Mouse (Mus musculus) monocyte, adult 2 months (primary cell): Measurements from ENCODE around the gene Nthl1.
"Not testable (repeated sequence)": the region's sequence is repeated elsewhere in the genome, so short reads cannot be mapped to it uniquely, and the experiment has no call there.

Experiments
- DNase-seq, 2 experiments: peaks; one replicate each; pipeline ENCODE4 v3.0.0; 2022; ENCODE audit warnings: low spot score in 2 of 2, low read depth in 1 of 2

Nthl1 gene

DNA sequence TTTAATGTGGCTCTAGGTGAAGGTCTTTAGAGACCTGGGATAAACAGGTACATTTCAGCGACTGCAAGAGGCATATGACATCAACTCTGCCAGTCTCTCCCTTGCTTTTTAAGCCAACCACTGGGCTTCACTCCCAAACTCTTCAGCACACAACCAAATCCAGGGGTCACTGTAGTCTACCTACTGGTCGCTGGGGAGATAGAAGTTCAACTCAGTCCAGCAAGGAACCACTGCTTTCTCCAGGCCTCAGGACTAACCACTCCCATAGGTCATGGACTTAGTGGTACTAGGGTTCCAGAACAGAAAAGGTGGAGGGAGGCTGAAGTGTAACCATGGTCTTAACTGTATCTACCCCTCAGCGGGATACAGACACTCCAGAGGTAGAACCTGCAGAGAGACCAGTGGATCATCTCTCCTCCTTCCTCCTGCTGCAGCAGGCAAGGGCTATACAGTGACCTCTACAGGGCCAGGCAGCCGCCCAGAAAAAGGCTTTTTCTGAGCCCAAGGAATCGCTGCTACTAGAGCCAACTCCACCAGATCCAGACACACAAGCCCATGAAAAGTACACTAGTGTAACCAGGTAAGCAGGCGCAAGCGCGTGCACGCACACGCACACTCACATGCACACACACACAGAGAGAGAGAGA is 16.4 kb downstream of the Nthl1 start:
- no peak for DNase-seq

DNA sequence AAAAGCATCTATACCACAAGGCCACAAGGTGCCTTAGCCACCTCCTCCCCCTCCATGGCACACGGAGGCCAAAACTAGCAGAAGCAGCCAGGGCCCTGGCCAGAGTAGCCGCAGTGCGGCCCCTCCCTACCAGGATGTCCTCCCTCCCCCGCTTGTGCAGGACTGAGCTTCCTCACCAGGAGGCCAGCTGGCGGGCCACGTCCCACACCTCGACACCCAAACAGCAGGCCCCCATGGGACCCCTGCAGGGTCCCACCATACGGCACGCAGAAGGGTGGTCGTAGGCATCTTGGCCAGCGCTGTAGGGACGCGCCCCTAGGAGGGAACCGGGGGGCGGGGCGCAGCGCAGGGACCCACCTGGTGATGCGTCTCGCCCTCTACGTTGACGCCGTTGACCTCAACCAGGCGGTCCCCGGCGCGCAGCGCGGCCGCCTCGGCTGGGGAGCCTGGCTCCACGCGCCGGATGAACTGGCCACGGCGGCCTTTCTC is 17.1 kb downstream of the Nthl1 start:
- DNase-seq = no peak

DNA sequence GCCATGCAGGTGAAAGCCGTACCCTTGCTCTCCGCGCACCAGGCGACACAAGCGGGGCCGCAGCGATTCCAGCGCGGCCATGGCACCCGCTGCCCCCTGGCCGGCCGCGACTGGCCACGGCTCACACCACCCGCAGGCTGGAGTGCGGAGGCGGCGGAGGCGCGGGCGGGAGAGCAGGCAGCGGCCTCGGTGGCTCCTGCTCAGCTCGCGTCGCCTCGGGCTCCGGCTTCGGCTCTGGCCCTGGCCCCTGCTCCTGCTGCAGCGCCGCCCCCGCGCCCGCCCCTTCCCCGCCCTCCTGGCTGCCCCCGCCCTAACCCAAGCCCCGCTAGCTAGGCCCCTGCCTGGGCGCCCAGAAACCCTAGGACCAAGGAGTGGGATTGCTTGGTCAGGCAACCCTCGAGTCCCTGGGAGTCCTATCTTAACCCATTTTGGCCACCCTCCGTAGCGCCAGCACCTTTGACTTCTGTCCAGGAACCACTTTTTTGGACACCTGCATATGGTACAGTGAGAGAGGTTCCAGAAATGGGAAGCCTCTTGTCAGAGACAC is 17.7 kb downstream of the Nthl1 start, which contains the start of gene Slc9a3r2:
Slc9a3r2 (minus strand) TSS at position 258 of the 547 bp plus-strand sequence.
- no peak for DNase-seq

DNA sequence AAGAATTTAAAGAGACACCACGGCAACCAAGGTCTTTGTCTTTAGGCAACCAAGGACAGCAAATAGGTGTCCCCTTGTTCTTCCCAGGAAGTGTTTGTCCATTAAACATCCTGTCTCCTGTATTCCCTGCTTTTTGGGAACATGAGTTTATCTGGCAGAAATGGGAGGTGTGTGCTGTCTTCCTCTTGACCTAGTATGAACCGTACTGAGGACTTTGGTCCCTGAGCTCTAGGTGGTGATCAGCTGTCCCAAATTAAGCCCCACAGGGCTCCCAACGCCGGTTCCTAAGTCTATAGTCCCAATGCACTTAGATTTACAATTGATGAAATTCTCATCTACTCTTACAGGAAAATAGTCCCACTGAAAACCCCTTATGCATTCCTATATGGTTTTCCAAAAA is 18.3 kb downstream of the Nthl1 start:
- no peak for DNase-seq

DNA sequence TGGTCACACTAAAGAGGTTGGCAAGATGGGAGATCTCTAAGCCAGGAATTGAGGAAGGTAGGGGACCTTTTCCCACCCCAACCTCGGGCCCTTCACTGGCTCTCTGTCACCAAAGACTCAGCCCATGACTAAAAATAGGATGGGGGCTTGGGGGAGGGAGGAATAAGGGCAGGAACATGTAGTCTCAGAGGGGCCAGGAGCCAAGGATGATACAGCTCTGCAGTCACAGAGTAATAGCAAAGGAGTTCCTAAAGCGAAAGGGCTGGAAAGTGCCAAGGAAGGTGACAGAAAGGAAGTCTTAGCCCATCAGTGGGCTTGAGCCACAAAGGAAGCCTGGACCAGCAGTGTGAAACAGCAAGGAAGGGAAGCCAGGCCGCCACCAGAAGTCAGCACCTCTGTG is 19.4 kb downstream of the Nthl1 start:
- no peak for DNase-seq

DNA sequence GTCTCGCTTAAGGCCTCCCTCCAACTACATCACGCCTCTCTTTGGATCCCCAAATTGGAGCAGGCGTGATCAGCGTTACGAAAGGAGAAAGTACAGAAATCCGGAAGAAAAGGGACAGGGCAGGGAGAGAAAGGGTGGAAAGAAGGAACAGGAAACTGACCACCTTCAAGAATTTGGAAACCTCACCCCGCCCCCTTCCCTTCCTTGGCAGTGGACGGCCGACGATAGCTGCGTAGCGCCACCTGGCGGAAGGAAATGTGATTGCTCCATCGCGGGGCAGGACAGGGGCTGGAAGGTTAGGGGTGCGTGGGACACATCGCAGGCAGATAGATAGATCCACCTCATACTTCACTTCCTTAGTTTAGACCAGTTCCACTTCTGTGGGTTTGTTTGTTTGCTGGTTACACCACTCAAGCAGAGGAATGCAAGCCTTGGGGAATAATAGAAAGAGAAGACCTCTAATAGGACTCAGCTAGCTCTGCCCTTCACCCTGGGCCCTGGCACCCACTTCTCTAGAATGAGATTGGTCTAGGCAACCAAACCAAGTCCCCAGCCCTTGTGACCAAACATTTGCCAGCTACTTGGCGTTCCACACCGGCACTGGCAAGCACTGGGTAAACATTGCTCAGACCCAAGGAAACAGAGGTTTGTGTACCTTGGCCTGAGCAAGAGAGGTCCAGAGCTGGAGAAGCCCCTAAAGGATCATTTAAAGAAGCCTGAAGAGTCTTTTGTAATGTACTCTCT is 21.7 kb downstream of the Nthl1 start:
- DNase-seq = peak; percentile 36 to 61

DNA sequence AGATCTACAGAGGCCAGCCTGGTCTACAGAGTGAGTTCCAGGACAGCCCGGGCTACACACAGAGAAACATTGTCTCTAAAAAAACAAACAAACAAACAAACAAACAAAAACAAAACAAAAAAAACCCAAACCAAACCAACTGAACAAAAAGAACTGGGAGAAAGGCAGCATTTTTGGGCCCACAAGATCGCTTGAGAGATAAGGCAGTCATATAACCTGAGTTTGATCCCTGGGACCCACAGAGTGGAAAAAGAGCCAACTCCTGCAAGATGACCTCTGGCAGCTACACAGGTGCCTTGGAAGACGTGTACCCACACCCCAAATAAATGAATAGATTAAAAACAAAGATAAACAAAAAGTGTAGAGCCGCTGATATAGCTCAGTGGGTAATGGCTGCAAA is 22.5 kb downstream of the Nthl1 start:
- DNase-seq = no peak

DNA sequence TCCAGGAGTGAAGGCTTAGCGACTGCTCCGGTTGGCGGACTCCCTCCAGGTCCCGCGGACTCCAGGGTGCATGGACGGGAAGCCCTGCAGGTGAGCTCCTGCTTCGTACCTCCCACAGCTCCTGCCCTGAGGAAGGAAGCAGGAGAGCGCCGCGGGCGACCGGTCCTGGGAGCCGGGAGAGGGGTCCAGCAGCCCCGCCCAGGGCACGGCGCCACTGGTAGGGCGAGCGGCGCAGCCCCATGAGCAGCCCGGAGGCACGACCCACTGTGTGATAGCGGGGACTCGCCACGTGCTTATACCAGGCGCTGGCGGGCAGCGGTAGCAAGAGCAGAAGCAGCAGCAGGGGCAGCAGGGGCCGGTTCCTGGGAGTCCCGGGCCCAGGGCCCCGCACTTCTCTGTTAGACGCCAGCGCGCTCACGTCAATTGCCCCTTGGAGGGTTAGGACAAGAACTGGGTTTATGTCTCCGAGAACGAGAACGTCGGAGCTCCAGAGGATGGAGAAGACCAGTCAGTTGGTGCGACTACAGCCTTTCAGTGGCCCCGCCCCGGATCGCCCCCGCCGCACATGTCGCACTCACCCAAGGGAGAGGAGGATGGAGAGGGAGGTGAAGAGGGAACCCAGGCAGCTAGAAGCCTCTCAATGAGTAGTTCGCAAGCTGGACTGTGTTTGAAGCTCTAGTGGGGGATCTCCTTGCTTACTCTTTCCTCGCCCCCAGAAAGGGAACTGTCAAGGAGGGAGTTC is 25.7 kb downstream of the Nthl1 start, which contains the start of gene Npw:
Npw (minus strand) TSS at position 441 of the 742 bp plus-strand sequence.
- DNase-seq = no peak

DNA sequence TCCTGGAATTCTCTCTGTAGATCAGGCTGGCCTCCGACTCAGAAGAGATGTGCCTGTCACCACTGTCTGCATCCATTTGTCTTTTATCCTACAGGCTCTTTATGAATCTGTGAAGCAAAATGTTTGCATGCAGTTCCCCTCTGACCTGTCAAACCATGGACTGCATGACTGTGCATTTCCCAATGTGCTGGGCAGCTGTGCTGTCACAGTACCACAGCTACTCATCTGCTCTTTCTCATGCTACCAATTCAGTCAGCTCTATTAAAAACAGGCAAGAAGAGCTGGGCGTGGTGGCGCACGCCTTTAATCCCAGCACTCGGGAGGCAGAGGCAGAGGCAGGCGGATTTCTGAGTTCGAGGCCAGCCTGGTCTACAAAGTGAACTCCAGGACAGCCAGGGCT is 34.5 kb downstream of the Nthl1 start:
- not testable (repeated sequence) for DNase-seq

DNA sequence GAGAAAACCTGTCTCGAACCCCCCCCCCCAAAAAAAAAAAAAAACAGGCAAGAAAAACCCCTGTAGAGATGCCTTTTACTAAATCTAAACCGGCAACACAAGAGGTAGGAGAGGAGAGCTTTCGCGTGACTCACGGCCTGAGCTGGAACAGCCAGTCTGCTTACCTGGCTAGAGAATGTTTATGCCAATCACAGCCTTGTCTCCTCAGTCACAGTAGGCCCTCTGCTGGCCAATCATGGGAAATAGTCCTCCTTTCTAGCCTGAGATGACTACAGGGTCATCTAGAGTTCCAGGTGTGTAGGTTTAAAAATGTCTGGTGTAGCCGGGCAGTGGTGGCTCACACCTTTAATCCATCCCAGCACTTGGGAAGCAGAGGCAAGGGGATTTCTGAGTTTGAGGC is 34.9 kb downstream of the Nthl1 start:
- no peak for DNase-seq

DNA sequence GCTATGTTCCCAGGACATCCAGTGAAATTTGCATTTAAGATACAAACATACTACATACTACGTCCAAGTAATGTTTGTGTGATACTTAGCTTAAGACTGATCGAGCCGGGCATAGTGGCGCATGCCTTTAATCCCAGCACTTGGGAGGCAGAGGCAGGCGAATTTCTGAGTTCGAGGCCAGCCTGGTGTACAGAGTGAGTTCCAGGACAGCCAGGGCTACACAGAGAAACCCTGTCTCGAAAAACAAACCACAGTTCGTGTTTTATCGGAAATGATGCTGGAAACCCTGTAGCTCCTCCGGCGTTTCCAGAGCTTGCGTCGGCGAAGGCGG is 36.7 kb downstream of the Nthl1 start:
- not testable (repeated sequence) for DNase-seq

DNA sequence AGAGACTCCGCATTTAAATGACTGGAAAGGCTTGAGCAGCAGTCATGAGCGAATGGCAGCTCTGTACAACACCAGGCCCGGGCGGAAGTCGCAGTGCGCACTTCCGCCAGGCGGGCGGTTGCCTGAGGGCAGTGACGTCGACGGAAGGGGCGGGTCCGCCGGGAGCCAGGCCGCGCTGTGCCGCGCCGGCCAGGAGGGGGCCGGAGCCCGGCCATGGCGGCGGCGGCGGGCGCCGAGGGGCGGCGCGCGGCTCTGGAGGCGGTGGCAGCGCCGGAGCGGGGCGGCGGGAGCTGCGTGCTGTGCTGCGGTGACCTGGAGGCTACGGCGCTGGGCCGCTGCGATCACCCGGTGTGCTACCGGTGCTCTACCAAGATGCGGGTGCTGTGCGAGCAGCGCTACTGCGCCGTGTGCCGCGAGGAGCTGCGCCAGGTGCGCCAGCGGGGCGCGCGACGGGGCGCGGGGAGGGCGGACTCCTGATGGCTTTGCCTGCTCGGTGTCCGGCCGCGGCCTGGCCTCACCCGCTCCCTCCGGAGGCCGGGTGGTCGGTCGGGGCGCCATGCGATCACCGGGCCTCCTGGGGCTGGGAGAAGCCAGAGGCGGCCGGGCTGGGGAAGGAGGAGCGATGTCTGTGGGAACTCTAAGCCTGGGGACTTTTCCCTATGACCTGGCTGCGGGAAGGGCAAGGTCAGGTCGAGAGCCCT is 37.2 kb downstream of the Nthl1 start, which contains the start of gene Zfp598:
Zfp598 (plus strand) TSS at position 143 of the 701 bp plus-strand sequence.
- peak; percentile 79 to 92 for DNase-seq

DNA sequence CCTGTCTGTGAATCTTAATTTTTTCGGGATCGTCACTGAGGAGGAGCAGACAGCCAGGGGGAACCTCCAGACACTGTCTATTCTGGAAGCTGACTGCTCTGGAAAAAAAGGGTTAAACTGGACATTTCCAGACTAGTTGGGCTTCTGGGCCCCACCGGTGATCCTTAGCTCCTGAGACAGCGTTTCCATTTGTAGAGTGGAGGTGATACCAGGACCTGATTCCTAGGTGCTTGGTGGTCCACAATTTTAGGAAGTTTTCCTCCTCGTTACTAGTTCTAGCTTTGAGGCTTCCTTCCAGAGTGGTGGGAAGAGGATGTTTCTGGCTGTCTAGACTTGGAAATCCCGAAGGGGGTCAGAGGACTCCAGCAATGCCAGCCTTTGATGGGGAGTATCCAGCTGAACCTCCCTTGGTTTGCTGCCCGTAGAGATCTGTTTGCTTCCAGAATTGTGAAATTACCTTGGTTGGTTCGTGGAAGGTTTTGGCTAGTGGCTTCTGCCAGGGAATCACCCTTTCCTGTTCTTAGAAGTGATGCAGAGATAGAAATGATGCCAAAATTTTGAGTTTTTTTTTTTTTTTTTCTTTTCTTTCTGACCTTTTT is 37.9 kb downstream of the Nthl1 start:
- DNase-seq = no peak

DNA sequence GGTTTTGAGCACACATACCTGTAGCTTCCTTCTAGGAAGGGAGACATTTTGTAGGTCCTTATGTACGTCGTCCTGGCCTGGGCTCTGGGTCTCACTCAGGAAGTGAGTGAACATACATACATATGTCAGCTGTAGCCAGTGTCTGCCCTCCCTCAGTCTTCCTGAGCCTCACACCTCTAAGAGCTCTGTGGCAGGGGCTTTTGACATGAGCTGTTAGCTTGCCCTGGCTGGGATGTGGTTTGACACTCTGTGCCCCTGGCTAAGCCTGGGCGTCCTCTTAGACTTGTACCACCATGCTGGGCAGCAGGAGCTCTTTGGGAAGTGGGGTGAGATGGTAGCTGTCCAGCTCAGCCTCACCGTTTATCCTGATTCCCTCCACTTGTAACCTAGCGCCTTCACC is 38.9 kb downstream of the Nthl1 start:
- no peak for DNase-seq

DNA sequence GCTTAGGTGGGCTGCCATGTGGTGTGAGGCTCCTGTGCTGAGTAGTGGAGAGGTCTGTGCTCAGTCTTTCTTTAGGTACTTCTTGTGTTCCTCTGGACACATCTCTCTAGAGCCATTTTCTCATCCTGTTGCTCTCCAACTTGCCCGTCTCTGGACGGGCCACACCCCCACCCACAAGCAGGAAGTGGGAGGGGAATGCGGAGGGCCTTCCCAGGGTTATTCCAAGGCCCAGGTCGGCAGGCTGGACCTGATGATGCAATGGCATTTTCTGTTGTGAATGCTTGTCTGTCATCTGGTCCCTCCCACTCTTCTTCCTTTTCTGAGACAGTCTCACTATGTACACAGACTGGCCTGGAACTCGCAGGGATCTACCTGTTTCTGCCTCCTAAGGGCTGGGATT is 39.7 kb downstream of the Nthl1 start:
- no peak for DNase-seq

DNA sequence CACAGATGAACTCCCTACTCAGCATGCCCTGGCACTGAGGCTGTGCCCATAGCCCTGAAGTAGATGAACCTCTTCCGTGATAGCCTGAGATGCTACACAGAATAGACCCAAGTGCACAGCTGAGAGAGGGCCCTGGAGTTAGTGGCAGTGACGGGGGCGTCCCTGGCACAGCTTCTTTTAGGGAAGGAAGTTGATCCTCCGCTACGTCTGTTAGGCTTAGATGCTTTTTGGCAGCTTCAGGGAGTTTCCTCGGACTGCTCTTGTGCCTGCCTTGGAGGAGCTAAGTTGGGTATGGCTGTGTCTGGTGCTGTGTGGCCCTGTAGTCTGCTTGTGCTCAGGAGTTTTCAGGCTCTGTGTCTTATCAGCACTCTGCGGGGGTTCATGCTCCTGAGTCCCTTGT is 41.8 kb downstream of the Nthl1 start:
- no peak for DNase-seq

DNA sequence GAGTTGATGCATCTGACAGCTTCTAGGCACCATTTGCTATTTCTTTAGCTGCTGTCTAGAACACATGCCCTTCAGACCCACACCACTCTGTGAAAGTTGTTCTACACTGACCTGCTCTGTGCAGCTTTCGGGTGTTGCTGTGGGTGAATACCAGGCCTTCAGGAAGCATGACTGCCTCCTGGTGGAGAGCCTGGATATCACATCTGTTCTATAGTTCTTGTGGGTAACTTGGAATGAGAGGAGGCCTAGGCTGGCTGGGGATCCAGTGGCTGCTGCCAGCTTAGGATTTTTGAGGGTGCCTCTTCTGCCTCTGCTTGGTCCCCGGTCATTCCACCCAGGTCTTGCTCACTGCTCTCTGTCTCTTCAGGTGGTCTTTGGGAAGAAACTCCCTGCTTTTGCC is 43.7 kb downstream of the Nthl1 start:
- DNase-seq = peak in 1 of 2 experiments; percentile 64

DNA sequence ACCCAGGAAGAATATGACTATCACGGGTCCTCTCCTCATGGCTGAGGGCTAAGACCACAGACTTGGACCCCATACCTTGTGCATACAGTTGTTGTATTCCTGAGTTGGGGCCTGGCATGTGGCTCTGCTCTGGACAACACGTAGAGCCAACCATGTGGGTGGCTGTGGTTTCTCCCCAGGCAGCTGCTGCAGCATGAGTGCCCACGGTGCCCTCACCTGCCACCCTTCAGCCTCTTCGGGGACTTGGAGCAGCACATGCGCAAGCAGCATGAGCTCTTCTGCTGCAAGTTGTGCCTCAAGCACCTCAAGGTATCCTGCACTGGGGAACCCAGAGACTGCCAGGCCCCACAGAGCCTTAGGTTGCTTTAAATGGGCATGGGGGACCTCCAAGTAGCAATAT is 44.4 kb downstream of the Nthl1 start:
- no peak for DNase-seq

DNA sequence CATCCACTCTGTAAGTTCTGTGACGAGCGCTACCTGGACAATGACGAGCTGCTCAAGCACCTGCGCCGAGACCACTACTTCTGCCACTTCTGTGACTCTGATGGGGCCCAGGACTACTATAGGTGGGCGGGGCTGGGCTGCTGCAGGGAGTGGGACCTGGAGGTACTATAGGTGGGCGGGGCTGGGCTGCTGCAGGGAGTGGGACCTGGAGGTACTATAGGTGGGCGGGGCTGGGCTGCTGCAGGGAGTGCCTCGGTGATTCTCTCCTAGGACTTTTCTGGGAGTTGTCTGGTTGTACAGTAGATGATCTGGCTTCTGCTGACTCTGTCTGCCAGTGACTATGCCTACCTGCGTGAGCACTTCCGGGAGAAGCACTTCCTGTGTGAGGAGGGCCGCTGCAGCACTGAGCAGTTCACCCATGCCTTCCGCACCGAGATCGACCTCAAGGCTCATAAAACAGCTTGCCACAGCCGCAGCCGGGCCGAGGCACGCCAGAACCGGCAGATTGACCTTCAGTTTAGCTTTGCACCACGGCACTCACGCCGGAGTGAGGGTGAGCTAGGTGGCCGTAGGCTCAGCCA is 45.1 kb downstream of the Nthl1 start:
- no peak for DNase-seq

DNA sequence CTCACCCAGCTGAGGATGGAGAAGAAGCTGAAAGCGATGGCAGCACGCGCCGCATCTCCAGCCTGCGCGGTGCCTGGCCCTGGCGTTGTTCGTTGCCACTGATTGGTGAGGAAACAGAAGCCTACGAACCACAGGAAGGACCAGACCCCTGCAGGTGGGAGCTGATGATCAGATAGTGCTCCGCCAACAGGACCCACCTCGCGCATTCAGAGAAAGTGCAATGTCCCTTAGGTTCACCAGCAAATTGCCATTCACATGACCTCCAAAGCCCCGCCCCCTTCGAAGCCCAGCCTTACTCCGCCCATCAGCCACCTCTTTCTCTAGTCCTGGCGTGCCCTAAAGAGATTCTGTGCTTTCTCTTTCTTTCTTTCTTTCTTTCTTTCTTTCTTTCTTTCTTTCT is 54.0 kb downstream of the Nthl1 start:
- no peak for DNase-seq
